Mouse (Mus musculus): ENCODE measurements at regions not wholly inside any gene's neighbourhood (a gene's known extent, or its start where the extent isn't known, plus 50 kb on each side); places are given as distances from the start of the nearest gene placed in this dataset.

DNA sequence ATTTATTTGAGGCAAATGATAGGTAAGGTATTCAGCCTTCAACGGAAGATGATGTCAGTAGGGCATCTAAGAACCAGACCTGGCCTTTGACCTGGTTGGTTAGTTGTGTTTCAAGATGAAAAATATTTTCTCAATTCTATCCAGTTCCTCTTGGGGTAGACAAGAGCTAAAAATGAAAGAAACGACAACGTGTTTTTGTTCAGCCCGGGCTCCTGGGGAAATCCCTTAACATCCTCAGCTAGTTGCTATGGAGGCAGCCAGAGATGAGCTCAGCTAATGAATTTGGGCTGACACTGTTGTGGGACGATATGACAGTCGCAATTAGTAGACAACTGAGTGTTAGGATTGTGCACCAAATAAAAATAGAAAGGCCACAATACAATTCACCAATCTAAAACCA is 80.6 kb upstream of the Bmp2k start:
- H3K4me2 ChIP-seq (ENCODE audit: low read depth, low read length): no peak overlapping the region

GRCm38 (mm10) chr5:96917596-96918258 is 79.8 kb upstream of the Bmp2k start:
- H3K27me3 ChIP-seq (ENCODE audit: control insufficient read depth, insufficient read depth, low read length): no peaks in the 10 kb centered on the region
- H3K36me3 ChIP-seq (replicated peaks; ENCODE audit: control insufficient read depth, insufficient read depth, low read length): no peaks in the 10 kb centered on the region
- H3K9me3 ChIP-seq (replicated peaks; ENCODE audit: control insufficient read depth, low read length): no peaks in the 10 kb centered on the region
- H3K4me2 ChIP-seq (ENCODE audit: low read depth, low read length): peak overlapping the region; percentile 18; the same call in 1 of the 2 replicates
- H3K9ac ChIP-seq (replicated peaks; ENCODE audit: low read depth, low read length): no peak overlapping the region
- H3K4me1 ChIP-seq (ENCODE audit: control insufficient read depth, insufficient read depth): peaks cover 17% of the 10 kb centered on the region
- WGBS: 52% methylated on average over 10 of the region's 10 CpGs
- peak; percentile 30 for DNase-seq (ENCODE audit: low spot score)
- ATAC-seq (ENCODE audit: insufficient read depth, low read depth): peak; percentile 50; the same call in 1 of the 2 replicates
- H3K4me3 ChIP-seq (ENCODE audit: low read depth, low read length): no peak overlapping the region
- no peak for TF ChIP-seq EP300 (IDR thresholded peaks at IDR 0.05; ENCODE audit: low read depth)
- TF ChIP-seq CTCF (IDR thresholded peaks at IDR 0.05; ENCODE audit: low read depth): no peak
- peak overlapping the region; percentile 73 for H3K27ac ChIP-seq (ENCODE audit: low read depth)

More for the DNA sequence above, 80.6 kb upstream of the Bmp2k start:
- Histone ChIP-seq H3K4me3 (ENCODE audit: low read depth, low read length) (no peak overlapping the region), H3K9me3 (replicated peaks; ENCODE audit: control insufficient read depth, low read length) (no peaks in the 10 kb centered on the region), H3K9ac (replicated peaks; ENCODE audit: low read depth, low read length) (no peak overlapping the region), H3K4me1 (ENCODE audit: control insufficient read depth, insufficient read depth) (peaks cover 13% of the 10 kb centered on the region), H3K36me3 (replicated peaks; ENCODE audit: control insufficient read depth, insufficient read depth, low read length) (no peaks in the 10 kb centered on the region), H3K27ac (ENCODE audit: low read depth) (peak overlapping the region; percentile 33), H3K27me3 (ENCODE audit: control insufficient read depth, insufficient read depth, low read length) (no peaks in the 10 kb centered on the region)
- 57% methylated on average over 6 of the region's 6 CpGs for whole genome bisulfite sequencing
- DNase-seq (ENCODE audit: low spot score): no peak
- no peak for TF ChIP-seq CTCF (IDR thresholded peaks at IDR 0.05; ENCODE audit: low read depth)
- no peak for TF ChIP-seq EP300 (IDR thresholded peaks at IDR 0.05; ENCODE audit: low read depth)
- no peak for ATAC-seq (ENCODE audit: insufficient read depth, low read depth)

DNA sequence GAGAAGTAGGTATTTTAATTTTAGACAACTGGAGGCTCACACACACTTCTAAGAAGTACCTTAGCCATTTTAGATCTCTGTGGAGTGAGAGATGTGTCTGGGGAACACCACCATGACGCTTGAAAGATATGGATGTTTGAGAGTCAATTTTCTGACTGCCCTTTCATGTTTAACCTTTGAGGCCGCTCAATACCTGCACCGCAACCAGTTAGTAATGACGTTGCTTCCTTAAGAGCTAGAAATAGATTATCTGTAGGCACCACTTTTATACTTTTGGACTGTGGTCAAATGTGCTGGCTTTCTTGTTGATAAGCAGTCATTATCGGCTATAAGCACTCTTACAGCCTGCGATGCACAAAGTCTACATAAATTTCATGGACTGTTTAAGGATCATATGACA is 78.3 kb upstream of the Bmp2k start:
- Histone ChIP-seq H3K36me3 (replicated peaks; ENCODE audit: control insufficient read depth, insufficient read depth, low read length) (no peaks in the 10 kb centered on the region), H3K27me3 (ENCODE audit: control insufficient read depth, insufficient read depth, low read length) (no peaks in the 10 kb centered on the region), H3K27ac (ENCODE audit: low read depth) (no peak overlapping the region), H3K9ac (replicated peaks; ENCODE audit: low read depth, low read length) (no peak overlapping the region), H3K4me2 (ENCODE audit: low read depth, low read length) (no peak overlapping the region), H3K9me3 (replicated peaks; ENCODE audit: control insufficient read depth, low read length) (no peaks in the 10 kb centered on the region), H3K4me3 (ENCODE audit: low read depth, low read length) (no peak overlapping the region), H3K4me1 (ENCODE audit: control insufficient read depth, insufficient read depth) (peaks cover 17% of the 10 kb centered on the region)
- TF ChIP-seq EP300 (IDR thresholded peaks at IDR 0.05; ENCODE audit: low read depth) (no peak), CTCF (IDR thresholded peaks at IDR 0.05; ENCODE audit: low read depth) (no peak)
- DNase-seq (ENCODE audit: low spot score) (no peak), ATAC-seq (ENCODE audit: insufficient read depth, low read depth) (no peak)
- WGBS: 29% methylated on average over 6 of the region's 6 CpGs

DNA sequence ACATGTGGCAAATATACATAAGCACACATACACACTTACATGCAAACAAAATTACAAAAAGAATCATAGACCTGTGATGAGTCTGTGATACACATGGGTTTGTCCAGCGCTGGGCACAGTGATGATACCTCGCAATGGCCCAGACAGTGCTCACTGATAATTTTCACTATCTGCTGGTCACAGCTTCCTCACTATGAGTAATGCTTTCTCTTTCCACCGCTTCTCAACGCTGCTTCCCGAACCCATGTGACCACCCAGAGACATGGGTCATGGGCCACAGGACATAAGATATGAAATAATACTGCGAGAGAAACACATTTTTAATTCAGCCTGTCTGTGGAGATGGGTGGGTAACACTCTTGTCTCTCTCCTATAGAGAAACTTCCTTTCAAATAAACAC is 76.5 kb upstream of the Bmp2k start:
- H3K4me2 ChIP-seq (ENCODE audit: low read depth, low read length): no peak overlapping the region
- no peaks in the 10 kb centered on the region for H3K9me3 ChIP-seq (replicated peaks; ENCODE audit: control insufficient read depth, low read length)
- H3K4me1 ChIP-seq (ENCODE audit: control insufficient read depth, insufficient read depth): peaks cover 17% of the 10 kb centered on the region
- WGBS: 50% methylated on average over 6 of the region's 6 CpGs
- no peak overlapping the region for H3K9ac ChIP-seq (replicated peaks; ENCODE audit: low read depth, low read length)
- H3K27ac ChIP-seq (ENCODE audit: low read depth): no peak overlapping the region
- no peak overlapping the region for H3K4me3 ChIP-seq (ENCODE audit: low read depth, low read length)
- ATAC-seq (ENCODE audit: insufficient read depth, low read depth) (no peak), DNase-seq (ENCODE audit: low spot score) (peak; percentile 30)
- no peak for TF ChIP-seq EP300 (IDR thresholded peaks at IDR 0.05; ENCODE audit: low read depth)
- TF ChIP-seq CTCF (IDR thresholded peaks at IDR 0.05; ENCODE audit: low read depth): no peak
- no peaks in the 10 kb centered on the region for H3K36me3 ChIP-seq (replicated peaks; ENCODE audit: control insufficient read depth, insufficient read depth, low read length)
- no peaks in the 10 kb centered on the region for H3K27me3 ChIP-seq (ENCODE audit: control insufficient read depth, insufficient read depth, low read length)

- Histone ChIP-seq H3K4me1 (ENCODE audit: control insufficient read depth, insufficient read depth) (peaks cover 17% of the 10 kb centered on the region), H3K9me3 (replicated peaks; ENCODE audit: control insufficient read depth, low read length) (no peaks in the 10 kb centered on the region), H3K27ac (ENCODE audit: low read depth) (peak overlapping the region; percentile 82), H3K9ac (replicated peaks; ENCODE audit: low read depth, low read length) (no peak overlapping the region), H3K27me3 (ENCODE audit: control insufficient read depth, insufficient read depth, low read length) (no peaks in the 10 kb centered on the region), H3K4me3 (ENCODE audit: low read depth, low read length) (no peak overlapping the region), H3K36me3 (replicated peaks; ENCODE audit: control insufficient read depth, insufficient read depth, low read length) (no peaks in the 10 kb centered on the region), H3K4me2 (ENCODE audit: low read depth, low read length) (peak overlapping the region; percentile 26; the same call in 1 of the 2 replicates)
- DNase-seq (ENCODE audit: low spot score) (no peak), ATAC-seq (ENCODE audit: insufficient read depth, low read depth) (no peak)
- 46% methylated on average over 6 of the region's 6 CpGs for WGBS
- TF ChIP-seq CTCF (IDR thresholded peaks at IDR 0.05; ENCODE audit: low read depth) (no peak), EP300 (IDR thresholded peaks at IDR 0.05; ENCODE audit: low read depth) (no peak)
Observed at GRCm38 (mm10) chr5:96921511-96921910, 76.0 kb upstream of the Bmp2k start.
